Mouse (Mus musculus) cerebellum, adult 9-10 months (tissue): ENCODE measurements at regions not wholly inside any gene's neighbourhood (a gene's known extent, or its start where the extent isn't known, plus 50 kb on each side); places are given as distances from the start of the nearest gene placed in this dataset.
"Not testable (repeated sequence)": the region's sequence is repeated elsewhere in the genome, so short reads cannot be mapped to it uniquely, and the experiment has no call there.

Source experiments
- DNase-seq: peaks from one replicate; pipeline ENCODE4 v3.0.0; 2022

- no peak for DNase-seq
These were observed 129.7 kb downstream of the Trmt11 start for GRCm38 (mm10) chr10:30470831-30471230.

- DNase-seq: no peak
These were observed 149.9 kb downstream of the Trmt11 start for GRCm38 (mm10) chr10:30450616-30451015.

- DNase-seq: no peak
These were observed 153.5 kb downstream of the Trmt11 start for GRCm38 (mm10) chr10:30447057-30447456.

- no peak for DNase-seq
These were observed 154.0 kb downstream of the Trmt11 start for GRCm38 (mm10) chr10:30446572-30446971.

GRCm38 (mm10) chr10:30439802-30440201, 160.7 kb downstream of the Trmt11 start:
- DNase-seq: no peak

- no peak for DNase-seq
These were observed 174.1 kb downstream of the Trmt11 start for GRCm38 (mm10) chr10:30426420-30426923.

- DNase-seq: peak; percentile 12
These were observed 181.0 kb downstream of the Trmt11 start for GRCm38 (mm10) chr10:30419391-30420043.

- DNase-seq: no peak
These were observed 184.2 kb downstream of the Trmt11 start for GRCm38 (mm10) chr10:30416314-30416713.

GRCm38 (mm10) chr10:30411736-30412135, 188.8 kb downstream of the Trmt11 start:
- DNase-seq: no peak

GRCm38 (mm10) chr10:30405669-30406393, 194.7 kb downstream of the Trmt11 start:
- no peak for DNase-seq

- no peak for DNase-seq
These were observed 170.2 kb upstream of the Cenpw start for GRCm38 (mm10) chr10:30370542-30370941.

GRCm38 (mm10) chr10:30360811-30361210, 160.5 kb upstream of the Cenpw start:
- not testable (repeated sequence) for DNase-seq

GRCm38 (mm10) chr10:30359051-30359450, 158.7 kb upstream of the Cenpw start:
- no peak for DNase-seq

- no peak for DNase-seq
These were observed 142.7 kb upstream of the Cenpw start for GRCm38 (mm10) chr10:30342965-30343478.

GRCm38 (mm10) chr10:30328334-30329014, 128.1 kb upstream of the Cenpw start:
- no peak for DNase-seq

- no peak for DNase-seq
These were observed 127.5 kb upstream of the Cenpw start for GRCm38 (mm10) chr10:30327849-30328248.

- no peak for DNase-seq
These were observed 126.5 kb upstream of the Cenpw start for GRCm38 (mm10) chr10:30326861-30327260.

GRCm38 (mm10) chr10:30295871-30296270, 95.5 kb upstream of the Cenpw start:
- DNase-seq: not testable (repeated sequence)

GRCm38 (mm10) chr10:30281666-30282065, 81.3 kb upstream of the Cenpw start:
- no peak for DNase-seq

GRCm38 (mm10) chr10:30280451-30280850, 80.1 kb upstream of the Cenpw start:
- no peak for DNase-seq

GRCm38 (mm10) chr10:30279978-30280377, 79.6 kb upstream of the Cenpw start:
- no peak for DNase-seq

GRCm38 (mm10) chr10:30278987-30279386, 78.6 kb upstream of the Cenpw start:
- DNase-seq: no peak

GRCm38 (mm10) chr10:30265129-30265528, 64.8 kb upstream of the Cenpw start:
- no peak for DNase-seq
